Mouse (Mus musculus) adipocyte (in vitro differentiated cells): Measurements from ENCODE around the gene Gm13290.
"Not testable (repeated sequence)": the region's sequence is repeated elsewhere in the genome, so short reads cannot be mapped to it uniquely, and the experiment has no call there.

Experiments used
- DNase-seq: peaks from one replicate; pipeline ENCODE4 v3.0.0-alpha.2; 2016; ENCODE audit warnings: low spot score

Gm13290 gene

DNA sequence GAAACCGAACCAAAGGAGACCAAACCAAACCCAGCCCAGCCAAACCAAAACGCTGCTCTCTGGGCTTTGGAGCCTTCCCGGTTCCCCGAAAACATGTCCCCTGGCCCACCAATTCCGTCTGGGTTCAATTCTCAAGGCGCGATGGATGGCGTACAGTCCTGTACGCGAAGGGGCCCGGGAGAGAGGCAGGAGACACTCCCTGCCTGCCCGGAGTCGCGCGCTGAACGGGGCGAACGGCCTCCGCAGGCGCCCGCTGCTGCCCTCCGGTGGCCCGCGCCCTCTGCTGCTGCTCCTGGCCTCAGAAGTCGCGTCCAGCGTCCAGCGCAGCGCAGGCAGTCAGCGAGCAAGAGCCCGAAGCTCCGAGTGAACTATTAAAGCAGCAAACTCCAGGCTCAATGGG, at the start of gene Gm13290:
Gm13290 (plus strand) TSS at position 301 of the 400 bp plus-strand sequence.
- DNase-seq = not testable (repeated sequence)

DNA sequence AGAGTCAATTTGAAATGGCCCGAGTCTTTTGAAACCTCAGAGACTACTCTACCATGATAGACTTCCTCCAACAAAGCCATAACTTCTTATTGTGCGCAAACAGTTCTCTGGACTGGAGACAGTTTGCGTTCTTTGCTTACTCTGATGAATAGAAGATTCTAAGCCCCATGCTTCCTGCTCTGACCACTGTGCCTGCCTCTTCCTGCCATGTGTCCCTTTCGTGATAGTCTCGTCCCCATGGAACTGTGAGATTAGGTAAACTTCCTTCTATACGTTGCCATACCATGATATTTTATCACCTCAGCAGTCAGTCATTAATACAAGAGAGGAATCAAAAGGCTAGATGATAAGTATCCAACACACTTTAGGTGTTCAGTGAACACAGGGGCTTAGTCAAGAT, 46.9 kb upstream of the Gm13290 start:
- no peak for DNase-seq

DNA sequence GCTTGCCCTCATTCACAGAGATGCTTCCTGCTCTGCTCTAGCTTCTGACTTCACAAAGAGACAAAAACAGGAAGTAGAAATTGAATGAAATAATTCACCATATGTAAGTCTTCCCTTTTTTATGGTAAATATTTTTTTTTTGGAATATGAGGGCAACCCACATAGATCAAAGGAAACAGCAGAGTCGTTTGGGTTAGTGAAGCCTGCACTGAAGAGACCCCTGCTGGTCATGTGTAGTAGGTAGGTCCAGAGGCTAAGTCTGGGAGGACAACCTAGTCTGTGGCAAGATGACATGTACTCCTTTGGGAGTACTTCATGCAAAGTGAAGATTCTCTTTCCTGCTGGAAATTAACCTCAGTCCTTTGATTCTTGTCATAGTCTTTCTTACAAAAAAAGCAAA, 46.3 kb upstream of the Gm13290 start:
- peak; percentile 38 for DNase-seq

DNA sequence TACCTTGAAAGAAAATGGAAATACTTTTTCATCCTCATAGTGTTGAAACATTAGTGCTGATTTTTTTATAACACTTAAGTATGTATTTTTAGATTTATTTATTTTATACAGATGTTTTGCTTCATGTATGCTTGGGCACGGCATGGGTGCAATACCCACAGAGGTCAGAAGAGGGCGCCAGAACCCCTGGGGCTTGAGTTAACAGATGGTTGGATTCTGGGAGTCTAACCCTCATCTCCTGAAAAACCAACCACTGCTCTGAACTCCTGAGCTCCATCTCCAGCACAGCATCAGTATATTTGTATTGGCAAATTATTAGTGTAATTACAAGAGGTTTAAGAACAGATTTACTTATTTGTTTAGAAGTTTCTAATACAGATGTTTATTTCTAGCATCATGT, 35.2 kb upstream of the Gm13290 start:
- DNase-seq = peak; percentile 54

DNA sequence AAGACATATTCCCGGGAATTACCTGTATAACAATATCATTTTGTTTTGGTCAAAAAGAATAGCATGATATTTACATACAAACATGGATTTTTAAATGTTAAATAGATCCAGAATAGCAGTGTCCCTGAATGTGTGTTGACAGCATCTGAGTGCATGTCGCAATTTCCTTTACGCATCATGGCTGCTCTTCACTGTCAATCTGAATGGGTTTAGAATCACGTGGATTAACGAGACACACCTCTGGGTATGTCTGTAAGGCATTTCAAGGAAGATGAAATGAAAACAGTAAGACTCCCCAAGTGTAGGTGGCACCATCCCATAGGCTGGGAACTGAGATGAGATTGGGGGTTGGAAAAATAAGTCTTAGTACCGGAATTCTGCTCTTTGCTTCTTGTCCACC, 34.6 kb upstream of the Gm13290 start:
- no peak for DNase-seq

DNA sequence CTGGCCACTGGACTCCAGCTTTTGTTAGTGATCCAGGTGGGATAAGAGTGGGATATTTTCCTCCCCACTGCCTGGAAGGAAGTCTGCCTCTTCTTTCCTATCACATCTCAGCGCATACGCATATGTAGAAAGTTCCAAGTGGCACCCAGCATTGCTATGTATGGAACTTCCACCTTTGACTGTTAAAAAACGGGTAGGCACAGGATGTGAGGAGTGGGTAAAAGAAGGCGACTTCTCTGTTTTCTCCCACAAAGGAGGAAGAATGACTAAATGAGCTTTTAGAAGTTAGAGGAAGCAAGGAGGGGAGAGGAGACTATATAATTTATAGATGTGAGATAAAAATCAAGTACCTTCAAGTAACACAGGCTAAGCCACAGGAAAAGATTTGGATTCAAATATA, 32.2 kb upstream of the Gm13290 start:
- no peak for DNase-seq

DNA sequence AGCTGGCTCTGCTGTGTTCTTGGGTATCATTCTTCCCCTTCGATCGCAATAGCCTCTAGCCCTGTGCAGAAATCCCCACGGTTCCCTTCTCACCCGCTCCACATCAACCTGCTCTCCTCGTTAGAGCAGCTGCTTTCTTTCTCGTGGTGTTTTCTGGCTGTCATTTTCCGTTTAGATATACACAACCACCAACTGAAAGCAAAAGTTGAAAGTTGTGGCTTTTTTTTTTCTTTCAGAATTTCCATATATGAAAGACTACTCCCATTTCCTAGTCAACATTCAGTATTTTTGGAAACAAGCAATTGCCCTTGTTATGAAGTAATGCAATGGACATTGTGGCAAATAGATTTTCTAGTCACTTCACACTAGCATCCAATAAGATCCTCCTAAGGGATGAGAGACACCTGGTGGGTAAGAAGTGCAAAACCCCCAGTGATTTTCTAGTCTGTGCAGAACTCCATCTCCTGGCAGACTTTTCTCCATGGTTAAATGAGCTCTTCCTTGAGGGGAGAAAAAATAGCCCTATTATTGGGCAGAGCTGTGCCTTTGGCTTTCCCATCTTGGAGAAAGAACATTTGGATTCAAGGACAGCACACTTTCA, 30.8 kb upstream of the Gm13290 start:
- no peak for DNase-seq

DNA sequence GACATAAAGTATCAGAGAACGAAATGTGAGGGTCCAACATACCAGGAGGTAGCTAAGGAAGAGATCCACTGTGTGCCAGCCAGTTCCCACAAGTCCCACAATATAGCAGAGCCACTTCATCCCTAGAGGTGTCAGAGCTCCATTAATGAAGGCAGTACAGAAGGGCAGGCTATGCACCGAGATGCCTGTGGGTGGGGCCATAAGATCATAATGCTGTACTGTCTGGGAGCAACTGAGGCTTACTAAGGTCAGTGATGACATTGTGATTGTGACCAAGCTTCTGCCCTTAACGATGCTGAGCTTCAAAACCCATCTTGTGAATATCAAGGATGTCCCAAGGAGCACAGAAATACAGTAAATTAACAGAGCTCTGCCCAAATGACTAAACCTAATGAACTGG, 29.4 kb upstream of the Gm13290 start:
- no peak for DNase-seq

DNA sequence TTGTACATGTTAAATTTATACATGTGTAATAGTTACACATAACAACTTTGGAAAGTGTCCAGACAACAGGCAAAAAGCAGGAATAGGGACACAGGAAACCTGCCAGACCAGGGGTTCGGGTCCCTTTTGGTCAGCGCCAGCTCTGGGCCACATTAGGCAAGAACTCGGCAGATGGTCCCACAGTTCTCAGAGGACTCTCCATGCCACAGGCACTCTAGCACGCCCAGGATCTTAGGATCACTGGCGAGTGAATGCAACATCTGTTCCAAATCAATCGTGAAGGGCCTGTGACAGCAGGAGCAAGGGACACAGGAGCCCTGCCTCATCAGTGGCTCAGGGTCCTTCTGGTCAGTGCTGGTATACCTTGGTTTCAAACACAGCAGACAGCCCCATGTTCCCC, 23.7 kb upstream of the Gm13290 start:
- no peak for DNase-seq

DNA sequence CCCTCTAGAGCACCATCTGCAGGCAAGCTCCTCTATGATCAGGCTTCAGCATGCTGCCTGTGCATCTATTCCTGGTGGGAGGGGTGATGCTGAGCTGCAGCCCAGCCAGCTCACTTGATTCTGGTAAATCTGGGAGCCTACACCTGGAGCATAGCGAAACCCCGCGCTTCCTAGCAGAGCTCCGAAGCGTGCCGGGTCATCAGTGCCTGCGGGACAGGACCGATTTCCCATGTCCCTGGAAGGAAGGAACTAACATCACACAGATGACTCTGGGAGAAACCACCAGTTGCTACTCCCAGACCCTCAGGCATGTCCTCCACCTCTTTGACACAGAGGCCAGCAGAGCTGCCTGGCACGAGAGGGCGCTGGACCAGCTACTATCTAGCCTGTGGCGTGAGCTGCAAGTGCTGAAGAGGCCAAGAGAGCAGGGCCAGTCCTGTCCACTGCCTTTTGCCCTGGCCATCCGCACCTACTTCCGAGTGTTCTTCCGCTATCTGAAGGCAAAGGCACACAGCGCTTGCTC, 18.8 kb upstream of the Gm13290 start, which contains the start of gene Gm13271:
Gm13271 (plus strand) TSS at position 51 of the 523 bp plus-strand sequence.
- DNase-seq = not testable (repeated sequence)

DNA sequence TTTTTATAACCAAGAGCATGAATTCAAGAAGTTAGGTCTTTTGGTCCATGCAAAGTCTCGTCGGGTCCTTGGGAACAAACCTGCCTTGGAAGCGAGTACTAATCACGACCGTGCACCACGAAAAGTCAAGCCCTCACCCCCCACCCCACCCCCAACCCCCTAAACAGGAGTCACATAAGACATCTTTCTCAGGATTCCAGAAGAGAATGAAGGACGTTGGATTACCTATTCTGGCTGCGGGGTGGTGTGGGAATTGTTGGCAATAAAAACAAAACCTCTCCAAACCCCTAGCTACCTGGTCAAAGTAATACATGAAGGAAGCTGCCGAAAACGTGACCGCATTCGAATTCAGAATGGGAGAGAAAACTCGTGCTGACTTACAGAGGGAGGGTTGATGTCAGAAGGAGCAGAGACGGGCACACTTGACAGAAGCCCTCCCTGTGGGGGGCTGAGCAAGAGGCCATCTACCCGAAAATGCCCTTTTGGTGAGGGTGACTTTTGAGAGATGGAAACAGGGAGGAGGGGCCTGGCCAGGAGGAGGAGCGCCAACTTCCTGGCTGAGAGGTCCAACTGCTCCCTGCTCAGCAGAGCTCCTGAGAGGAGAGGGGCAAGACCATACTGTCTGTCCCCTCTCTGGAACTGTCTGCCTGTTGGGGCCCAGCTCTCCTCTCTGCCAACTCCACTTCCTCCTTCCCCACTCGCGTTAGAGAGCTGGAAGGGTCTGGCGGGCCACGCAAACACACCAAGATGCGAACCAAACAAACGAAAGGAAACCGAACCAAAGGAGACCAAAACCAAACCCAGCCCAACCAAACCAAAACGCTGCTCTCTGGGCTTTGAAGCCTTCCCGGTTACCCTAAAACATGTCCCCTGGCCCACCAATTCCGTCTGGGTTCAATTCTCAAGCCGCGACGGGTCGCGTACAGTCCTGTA, 16.8 kb upstream of the Gm13290 start:
- not testable (repeated sequence) for DNase-seq

DNA sequence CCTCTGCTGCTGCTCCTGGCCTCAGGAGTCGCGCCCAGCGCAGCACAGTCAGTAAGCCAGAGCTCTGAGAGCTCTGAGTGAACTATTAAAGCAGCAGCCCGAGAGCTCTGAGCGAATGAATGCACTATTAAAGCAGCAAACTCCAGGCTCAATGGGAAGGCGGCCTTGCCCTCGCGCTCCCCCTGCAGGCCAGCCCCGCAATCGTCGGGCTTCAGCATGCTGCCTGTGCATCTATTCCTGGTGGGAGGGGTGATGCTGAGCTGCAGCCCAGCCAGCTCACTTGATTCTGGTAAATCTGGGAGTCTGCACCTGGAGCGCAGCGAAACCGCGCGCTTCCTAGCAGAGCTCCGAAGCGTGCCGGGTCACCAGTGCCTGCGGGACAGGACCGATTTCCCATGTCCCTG, 16.0 kb upstream of the Gm13290 start:
- not testable (repeated sequence) for DNase-seq

DNA sequence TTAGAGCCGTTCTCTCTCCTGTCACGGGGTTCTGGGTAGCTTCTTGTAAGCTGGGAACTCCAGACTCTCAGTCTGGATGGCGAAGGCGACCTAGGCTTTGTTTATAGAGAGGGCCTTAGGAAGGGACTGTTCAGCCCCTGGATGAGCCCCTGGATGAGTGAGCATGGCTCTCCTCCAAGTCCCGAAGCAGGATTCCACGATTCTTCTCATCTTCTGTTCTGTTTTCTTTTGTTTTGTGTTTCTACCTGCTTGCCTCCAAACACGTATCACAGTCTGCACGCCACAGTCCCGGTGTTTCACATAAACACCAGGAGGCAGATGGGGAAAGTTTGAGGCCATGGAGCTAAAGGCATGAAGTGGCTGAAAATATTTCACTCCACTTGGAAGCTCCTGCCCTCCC, 14.9 kb upstream of the Gm13290 start:
- not testable (repeated sequence) for DNase-seq

DNA sequence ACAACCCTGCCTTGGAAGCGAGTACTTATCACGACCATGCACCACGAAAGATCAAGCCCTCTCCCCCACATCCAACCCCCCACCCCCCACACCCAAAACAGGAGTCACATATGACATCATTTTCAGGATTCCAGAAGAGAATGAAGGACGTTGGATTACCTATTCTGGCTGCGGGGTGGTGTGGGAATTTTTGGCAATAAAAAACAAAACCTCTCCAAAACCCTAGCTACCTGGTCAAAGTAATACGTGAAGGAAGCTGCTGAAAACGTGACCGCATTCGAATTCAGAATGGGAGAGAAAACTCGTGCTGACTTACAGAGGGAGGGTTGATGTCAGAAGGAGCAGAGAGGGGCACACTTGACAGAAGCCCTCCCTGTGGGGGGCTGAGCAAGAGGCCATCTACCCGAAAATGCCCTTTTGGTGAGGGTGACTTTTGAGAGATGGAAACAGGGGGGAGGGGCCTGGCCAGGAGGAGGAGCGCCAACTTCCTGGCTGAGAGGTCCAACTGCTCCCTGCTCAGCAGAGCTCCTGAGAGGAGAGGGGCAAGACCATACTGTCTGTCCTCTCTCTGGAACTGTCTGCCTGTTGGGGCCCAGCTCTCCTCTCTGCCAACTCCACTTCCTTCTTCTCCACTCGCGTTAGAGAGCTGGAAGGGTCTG, 13.9 kb upstream of the Gm13290 start, which contains the start of gene Gm13283:
Gm13283 (plus strand) TSS at position 510 of the 659 bp plus-strand sequence.
- DNase-seq = not testable (repeated sequence)

DNA sequence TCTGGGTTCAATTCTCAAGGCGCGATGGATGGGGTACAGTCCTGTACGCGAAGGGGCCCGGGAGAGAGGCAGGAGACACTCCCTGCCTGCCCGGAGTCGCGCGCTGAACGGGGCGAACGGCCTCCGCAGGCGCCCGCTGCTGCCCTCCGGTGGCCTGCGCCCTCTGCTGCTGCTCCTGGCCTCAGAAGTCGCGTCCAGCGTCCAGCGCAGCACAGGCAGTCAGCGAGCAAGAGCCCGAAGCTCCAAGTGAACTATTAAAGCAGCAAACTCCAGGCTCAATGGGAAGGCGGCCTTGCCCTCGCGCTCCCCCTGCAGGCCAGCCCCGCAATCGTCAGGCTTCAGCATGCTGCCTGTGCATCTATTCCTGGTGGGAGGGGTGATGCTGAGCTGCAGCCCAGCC, 13.2 kb upstream of the Gm13290 start:
- not testable (repeated sequence) for DNase-seq

DNA sequence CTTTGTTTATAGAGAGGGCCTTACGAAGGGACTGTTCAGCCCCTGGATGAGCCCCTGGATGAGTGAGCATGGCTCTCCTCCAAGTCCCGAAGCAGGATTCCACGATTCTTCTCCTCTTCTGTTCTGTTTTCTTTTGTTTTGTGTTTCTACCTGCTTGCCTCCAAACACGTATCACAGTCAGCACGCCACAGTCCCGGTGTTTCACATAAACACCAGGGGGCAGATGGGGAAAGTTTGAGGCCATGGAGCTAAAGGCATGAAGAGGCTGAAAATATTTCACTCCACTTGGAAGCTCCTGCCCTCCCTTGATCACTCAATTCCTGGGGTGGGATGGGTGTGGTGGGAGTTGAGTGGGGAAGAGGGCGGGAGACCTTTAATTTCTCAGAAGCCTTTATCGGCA, 11.9 kb upstream of the Gm13290 start:
- not testable (repeated sequence) for DNase-seq

DNA sequence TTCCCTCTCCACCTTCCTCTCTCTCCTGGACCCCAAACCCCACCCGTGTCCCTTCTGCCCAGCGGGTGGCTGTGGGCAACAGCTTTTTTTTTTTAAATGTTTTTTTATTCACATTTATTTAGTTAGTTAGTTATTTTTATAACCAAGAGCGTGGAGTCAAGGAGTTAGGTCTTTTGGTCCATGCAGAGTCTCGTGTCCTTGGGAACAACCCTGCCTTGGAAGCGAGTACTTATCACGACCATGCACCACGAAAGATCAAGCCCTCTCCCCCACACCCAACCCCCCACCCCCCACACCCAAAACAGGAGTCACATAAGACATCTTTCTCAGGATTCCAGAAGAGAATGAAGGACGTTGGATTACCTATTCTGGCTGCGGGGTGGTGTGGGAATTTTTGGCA, 11.3 kb upstream of the Gm13290 start:
- DNase-seq = not testable (repeated sequence)

DNA sequence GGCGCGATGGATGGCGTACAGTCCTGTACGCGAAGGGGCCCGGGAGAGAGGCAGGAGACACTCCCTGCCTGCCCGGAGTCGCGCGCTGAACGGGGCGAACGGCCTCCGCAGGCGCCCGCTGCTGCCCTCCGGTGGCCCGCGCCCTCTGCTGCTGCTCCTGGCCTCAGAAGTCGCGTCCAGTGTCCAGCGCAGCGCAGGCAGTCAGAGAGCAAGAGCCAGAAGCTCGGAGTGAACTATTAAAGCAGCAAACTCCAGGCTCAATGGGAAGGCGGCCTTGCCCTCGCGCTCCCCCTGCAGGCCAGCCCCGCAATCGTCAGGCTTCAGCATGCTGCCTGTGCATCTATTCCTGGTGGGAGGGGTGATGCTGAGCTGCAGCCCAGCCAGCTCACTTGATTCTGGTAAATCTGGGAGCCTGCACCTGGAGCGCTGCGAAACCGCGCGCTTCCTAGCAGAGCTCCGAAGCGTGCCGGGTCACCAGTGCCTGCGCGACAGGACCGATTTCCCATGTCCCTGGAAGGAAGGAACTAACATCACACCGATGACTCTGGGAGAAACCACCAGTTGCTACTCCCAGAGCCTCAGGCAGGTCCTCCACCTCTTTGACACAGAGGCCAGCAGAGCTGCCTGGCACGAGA, 10.1 kb upstream of the Gm13290 start:
- peak; percentile 16 for DNase-seq

DNA sequence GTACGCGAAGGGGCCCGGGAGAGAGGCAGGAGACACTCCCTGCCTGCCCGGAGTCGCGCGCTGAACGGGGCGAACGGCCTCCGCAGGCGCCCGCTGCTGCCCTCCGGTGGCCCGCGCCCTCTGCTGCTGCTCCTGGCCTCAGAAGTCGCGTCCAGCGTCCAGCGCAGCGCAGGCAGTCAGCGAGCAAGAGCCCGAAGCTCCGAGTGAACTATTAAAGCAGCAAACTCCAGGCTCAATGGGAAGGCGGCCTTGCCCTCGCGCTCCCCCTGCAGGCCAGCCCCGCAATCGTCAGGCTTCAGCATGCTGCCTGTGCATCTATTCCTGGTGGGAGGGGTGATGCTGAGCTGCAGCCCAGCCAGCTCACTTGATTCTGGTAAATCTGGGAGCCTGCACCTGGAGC, 3.0 kb downstream of the Gm13290 start, which contains the start of gene Gm13289:
Gm13289 (plus strand) TSS at position 301 of the 400 bp plus-strand sequence.
- not testable (repeated sequence) for DNase-seq

DNA sequence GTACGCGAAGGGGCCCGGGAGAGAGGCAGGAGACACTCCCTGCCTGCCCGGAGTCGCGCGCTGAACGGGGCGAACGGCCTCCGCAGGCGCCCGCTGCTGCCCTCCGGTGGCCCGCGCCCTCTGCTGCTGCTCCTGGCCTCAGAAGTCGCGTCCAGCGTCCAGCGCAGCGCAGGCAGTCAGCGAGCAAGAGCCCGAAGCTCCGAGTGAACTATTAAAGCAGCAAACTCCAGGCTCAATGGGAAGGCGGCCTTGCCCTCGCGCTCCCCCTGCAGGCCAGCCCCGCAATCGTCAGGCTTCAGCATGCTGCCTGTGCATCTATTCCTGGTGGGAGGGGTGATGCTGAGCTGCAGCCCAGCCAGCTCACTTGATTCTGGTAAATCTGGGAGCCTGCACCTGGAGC, 5.9 kb downstream of the Gm13290 start, which contains the start of gene Gm13272:
Gm13272 (plus strand) TSS at position 301 of the 400 bp plus-strand sequence.
- not testable (repeated sequence) for DNase-seq

DNA sequence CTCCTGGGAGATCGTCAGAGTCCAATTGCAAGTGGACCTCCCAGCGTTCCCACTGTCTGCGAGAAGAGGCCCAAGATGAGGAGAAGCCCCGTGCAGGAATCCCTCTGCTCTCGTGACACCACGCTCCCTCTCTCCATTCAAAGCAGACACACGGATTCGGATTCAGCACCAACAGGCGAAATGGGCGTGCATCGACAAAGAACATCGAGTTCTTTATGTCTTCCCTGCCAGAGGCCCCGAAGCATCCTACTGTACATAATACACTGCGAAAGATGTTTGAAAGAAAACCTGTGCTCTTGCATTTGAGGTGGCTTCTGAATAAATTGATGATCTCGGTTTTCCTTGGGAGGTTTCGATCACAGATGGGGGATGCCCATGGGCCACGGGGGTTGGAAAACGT, 6.7 kb downstream of the Gm13290 start:
- not testable (repeated sequence) for DNase-seq

DNA sequence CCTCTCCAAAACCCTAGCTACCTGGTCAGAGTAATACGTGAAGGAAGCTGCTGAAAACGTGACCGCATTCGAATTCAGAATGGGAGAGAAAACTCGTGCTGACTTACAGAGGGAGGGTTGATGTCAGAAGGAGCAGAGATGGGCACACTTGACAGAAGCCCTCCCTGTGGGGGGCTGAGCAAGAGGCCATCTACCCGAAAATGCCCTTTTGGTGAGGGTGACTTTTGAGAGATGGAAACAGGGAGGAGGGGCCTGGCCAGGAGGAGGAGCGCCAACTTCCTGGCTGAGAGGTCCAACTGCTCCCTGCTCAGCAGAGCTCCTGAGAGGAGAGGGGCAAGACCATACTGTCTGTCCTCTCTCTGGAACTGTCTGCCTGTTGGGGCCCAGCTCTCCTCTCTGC, 8.2 kb downstream of the Gm13290 start, which contains the start of gene Ifnz:
Ifnz (plus strand) TSS at position 301 of the 400 bp plus-strand sequence.
- not testable (repeated sequence) for DNase-seq
